Mouse (Mus musculus): ENCODE measurements around the gene Dhx15.

DNA sequence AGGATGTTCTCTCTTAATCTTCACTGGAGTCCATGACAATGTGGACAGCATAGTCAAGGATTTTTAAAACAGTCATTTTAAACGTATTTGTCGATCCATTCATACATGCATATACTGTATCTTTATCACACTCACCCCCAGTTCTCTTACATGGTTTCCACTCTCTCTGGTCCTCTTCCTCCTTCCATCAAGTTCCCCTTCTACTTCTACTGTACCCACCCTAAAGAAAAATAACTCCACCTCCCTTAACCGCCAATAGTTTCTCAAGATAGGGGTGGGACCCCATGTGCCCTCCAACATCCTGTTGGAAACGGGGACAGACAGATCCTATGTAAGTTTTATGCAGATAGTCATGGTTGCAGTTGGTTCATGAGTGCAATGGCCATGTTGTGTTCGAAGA is 48.6 kb upstream of the Dhx15 start:
- TF ChIP-seq CTCF (IDR thresholded peaks at IDR 0.05; ENCODE audit: low read depth) = no peak
- no peak for TF ChIP-seq EP300 (IDR thresholded peaks at IDR 0.05; ENCODE audit: low read depth)

Measured in liver, postnatal 0 days (tissue).